Comparison of ENCODE assay signal across 20 mouse cellular contexts in genomic region chr4:141068655-141069054, GRCm38 (mm10). TPM values are rescaled to one million over a fixed set of nuclear protein-coding genes. Genes with fewer than 3 reads are reported as not detected.
DNase-seq lines count a peak whose midpoint lies in the region; ATAC-seq and TF ChIP-seq lines count a peak whose summit lies in the region.
"Had no signal": no experiment of that assay in that cellular context is flagged by ENCODE, and none has a peak within 500 bp of the region (broad histone marks: within the 10 kb centered on the region; RNA-seq: fewer than 3 reads in every experiment).

No protein-coding gene starts in this region.

- DNase-seq in heart, postnatal 36 days = no peak
- DNase-seq in c-Kit-positive CD71-positive TER-119-negative erythroid progenitor cells, embryonic 14.5 days (ENCODE audit: low read depth) = peak; percentile 45
- peak; percentile 40 for DNase-seq in liver, postnatal 0 days
- DNase-seq in layer of hippocampus, adult 9-11 months = no peak
- DNase-seq: heart, adult 2 months; heart, postnatal 14 days; kidney, adult 9 months; kidney, postnatal 4 days; left cerebral cortex, postnatal 4 days; lung, adult 18-20 months; lung, postnatal 4 days; right cerebral cortex, postnatal 25 days had no signal

- ATAC-seq in heart, embryonic 13.5 days (ENCODE audit: extremely low read depth, insufficient number of reproducible peaks, low FRiP score, low TSS enrichment) = no peak
- peak; percentile 39; the same call in 1 of the 2 replicates for ATAC-seq in erythroid progenitor cell, adult 5-6 weeks (replicated peaks; ENCODE audit: low FRiP score, poor library complexity, severe bottlenecking)
- ATAC-seq in liver, postnatal 0 days = peak; percentile 67
- no peak for ATAC-seq in kidney, embryonic 14.5 days (ENCODE audit: low FRiP score, low TSS enrichment)
- ATAC-seq: hindbrain, postnatal 0 days had no signal

- H3K4me1 ChIP-seq in heart, embryonic 13.5 days = peaks cover 53% of the 10 kb centered on the region
- H3K4me1 ChIP-seq in liver, postnatal 0 days (ENCODE audit: insufficient read depth) = peaks cover 17% of the 10 kb centered on the region
- no peaks in the 10 kb centered on the region for H3K4me1 ChIP-seq in kidney, embryonic 14.5 days (ENCODE audit: control insufficient read depth, insufficient read depth, low read length)
- H3K4me1 ChIP-seq: embryonic facial prominence, embryonic 12.5 days; midbrain, embryonic 12.5 days had no signal

- H3K27ac ChIP-seq in heart, embryonic 13.5 days (replicated peaks) = peak overlapping the region; percentile 24; the same call in 1 of the 2 replicates
- 0 out of 2 replicates have a peak overlapping the region, but pooled peaks have one; percentile 29 for H3K27ac ChIP-seq in liver, postnatal 0 days (ENCODE audit: low read depth)
- no peak overlapping the region for H3K27ac ChIP-seq in kidney, embryonic 14.5 days (ENCODE audit: low read depth, low read length)
- H3K27ac ChIP-seq: embryonic facial prominence, embryonic 12.5 days; heart, adult 2 months; hindbrain, postnatal 0 days; midbrain, embryonic 12.5 days; neural tube, embryonic 13.5 days had no signal

- no peak overlapping the region for H3K4me2 ChIP-seq in heart, embryonic 13.5 days
- no peak overlapping the region for H3K4me2 ChIP-seq in liver, postnatal 0 days (ENCODE audit: low read depth, low read length)
- no peak overlapping the region for H3K4me2 ChIP-seq in kidney, embryonic 14.5 days (replicated peaks; ENCODE audit: low read depth, low read length)
- H3K4me2 ChIP-seq: embryonic facial prominence, embryonic 12.5 days; midbrain, embryonic 12.5 days; neural tube, embryonic 13.5 days had no signal

- peak; percentile 86 for TF ChIP-seq EP300 in liver, postnatal 0 days (IDR thresholded peaks at IDR 0.05; ENCODE audit: low read depth)

- peaks cover 83% of the 10 kb centered on the region for H3K36me3 ChIP-seq in heart, embryonic 13.5 days
- peaks cover 77% of the 10 kb centered on the region for H3K36me3 ChIP-seq in liver, postnatal 0 days (replicated peaks; ENCODE audit: insufficient read depth, low read length)
- peaks cover 78% of the 10 kb centered on the region for H3K36me3 ChIP-seq in kidney, embryonic 14.5 days (ENCODE audit: control insufficient read depth, insufficient read depth, low read length)

- 40% methylated on average over 8 of the region's 8 CpGs for WGBS in heart, embryonic 13.5 days
- 56% methylated on average over 8 of the region's 8 CpGs for WGBS in liver, postnatal 0 days (ENCODE audit: insufficient replicate concordance)
- WGBS in kidney, embryonic 14.5 days = 92% methylated on average over 8 of the region's 8 CpGs

- H3K9ac ChIP-seq in heart, embryonic 13.5 days = peak overlapping the region; percentile 40; the same call in 1 of the 2 replicates
- H3K9ac ChIP-seq in liver, postnatal 0 days (replicated peaks) = no peak overlapping the region
- H3K9ac ChIP-seq in kidney, embryonic 14.5 days (ENCODE audit: low read depth, low read length) = no peak overlapping the region
- H3K9ac ChIP-seq: embryonic facial prominence, embryonic 12.5 days; midbrain, embryonic 12.5 days; neural tube, embryonic 13.5 days had no signal

- intact Hi-C loops in heart, postnatal 36 days (cut with DNase I) = no loop called here

- H3K27me3 ChIP-seq in heart, embryonic 13.5 days (replicated peaks) = no peaks in the 10 kb centered on the region
- no peaks in the 10 kb centered on the region for H3K27me3 ChIP-seq in liver, postnatal 0 days (ENCODE audit: insufficient read depth, low read length)
- no peaks in the 10 kb centered on the region for H3K27me3 ChIP-seq in kidney, embryonic 14.5 days (ENCODE audit: control insufficient read depth, insufficient read depth, low read length)
- H3K27me3 ChIP-seq: embryonic facial prominence, embryonic 12.5 days; midbrain, embryonic 12.5 days; neural tube, embryonic 13.5 days had no signal

- H3K4me3 ChIP-seq in heart, embryonic 13.5 days = no peak overlapping the region
- H3K4me3 ChIP-seq in liver, postnatal 0 days (ENCODE audit: low read depth, low read length) = no peak overlapping the region
- no peak overlapping the region for H3K4me3 ChIP-seq in kidney, embryonic 14.5 days (ENCODE audit: low read length)
- H3K4me3 ChIP-seq: embryonic facial prominence, embryonic 12.5 days; heart, adult 2 months; midbrain, embryonic 12.5 days; neural tube, embryonic 13.5 days had no signal

- TF ChIP-seq CTCF in liver, postnatal 0 days (IDR thresholded peaks at IDR 0.05; ENCODE audit: low read depth) = no peak

- H3K9me3 ChIP-seq in heart, embryonic 13.5 days = no peaks in the 10 kb centered on the region
- H3K9me3 ChIP-seq in liver, postnatal 0 days (ENCODE audit: low read length) = no peaks in the 10 kb centered on the region
- H3K9me3 ChIP-seq in kidney, embryonic 14.5 days (ENCODE audit: control insufficient read depth, low read length) = no peaks in the 10 kb centered on the region
- H3K9me3 ChIP-seq: embryonic facial prominence, embryonic 12.5 days; midbrain, embryonic 12.5 days; neural tube, embryonic 13.5 days had no signal

RNA-seq across cellular contexts. Expression of gene Crocc, which starts 8.3 kb away (rescaled TPM):
- polyA plus RNA-seq in heart, embryonic 13.5 days (2015; fragmentation: Nextera tagmentation; extraction: Ambion mirVana) = 3.4 and 3.5 TPM in 2 replicates
- 1 to 10 TPM; 4.3 to 5.5 TPM for total RNA-seq in heart, postnatal 36 days (2021)
- 0.36 TPM in 1 of 2 replicates, not detected in the other for total RNA-seq in erythroid progenitor cell, adult 5-6 weeks (2015; ENCODE audit: low replicate concordance)
- total RNA-seq in erythroid progenitor cell, adult 5-6 weeks (2017; ENCODE audit: low replicate concordance) = 1.4 TPM in 1 of 2 replicates, not detected in the other
- polyA plus RNA-seq in liver, postnatal 0 days (2015; fragmentation: Nextera tagmentation; extraction: Ambion mirVana) = 0.32 and 0.47 TPM in 2 replicates
- polyA plus RNA-seq in kidney, embryonic 14.5 days (2014; fragmentation: Nextera tagmentation; extraction: Ambion mirVana) = 10.3 and 13.2 TPM in 2 replicates

RNA-seq across cellular contexts. Expression of gene Necap2, which starts 9.5 kb away (rescaled TPM):
- 39.7 and 43.7 TPM in 2 replicates for polyA plus RNA-seq in heart, embryonic 13.5 days (2015; fragmentation: Nextera tagmentation; extraction: Ambion mirVana)
- total RNA-seq in heart, postnatal 36 days (2021) = 10 to 100 TPM; 17.2 to 18.1 TPM
- total RNA-seq in erythroid progenitor cell, adult 5-6 weeks (2015; ENCODE audit: low replicate concordance) = 51.1 and 67.4 TPM in 2 replicates
- 45.2 and 108 TPM in 2 replicates for total RNA-seq in erythroid progenitor cell, adult 5-6 weeks (2017; ENCODE audit: low replicate concordance)
- 47.1 and 53.0 TPM in 2 replicates for polyA plus RNA-seq in liver, postnatal 0 days (2015; fragmentation: Nextera tagmentation; extraction: Ambion mirVana)
- 64.4 and 79.8 TPM in 2 replicates for polyA plus RNA-seq in kidney, embryonic 14.5 days (2014; fragmentation: Nextera tagmentation; extraction: Ambion mirVana)

RNA-seq across cellular contexts. Expression of gene Spata21, which starts 19.5 kb away (rescaled TPM):
- not detected in 2 replicates for polyA plus RNA-seq in heart, embryonic 13.5 days (2015; fragmentation: Nextera tagmentation; extraction: Ambion mirVana)
- not detected for total RNA-seq in heart, postnatal 36 days (2021)
- not detected in 2 replicates for total RNA-seq in erythroid progenitor cell, adult 5-6 weeks (2015; ENCODE audit: low replicate concordance)
- not detected in 2 replicates for total RNA-seq in erythroid progenitor cell, adult 5-6 weeks (2017; ENCODE audit: low replicate concordance)
- not detected in 2 replicates for polyA plus RNA-seq in liver, postnatal 0 days (2015; fragmentation: Nextera tagmentation; extraction: Ambion mirVana)
- 0.27 and 0.95 TPM in 2 replicates for polyA plus RNA-seq in kidney, embryonic 14.5 days (2014; fragmentation: Nextera tagmentation; extraction: Ambion mirVana)
- total RNA-seq: gastrocnemius, adult 8-10 months; heart, adult 2 months; heart, postnatal 14 days had no signal
- polyA plus RNA-seq: neural tube, embryonic 13.5 days had no signal

RNA-seq across cellular contexts. Expression of gene Mfap2, which starts 58.4 kb away (rescaled TPM):
- polyA plus RNA-seq in heart, embryonic 13.5 days (2015; fragmentation: Nextera tagmentation; extraction: Ambion mirVana) = 273 and 299 TPM in 2 replicates
- total RNA-seq in heart, postnatal 36 days (2021) = 1 to 10 TPM; 4.0 to 4.3 TPM
- total RNA-seq in erythroid progenitor cell, adult 5-6 weeks (2015; ENCODE audit: low replicate concordance) = not detected in 2 replicates
- total RNA-seq in erythroid progenitor cell, adult 5-6 weeks (2017; ENCODE audit: low replicate concordance) = not detected in 2 replicates
- 14.1 and 14.6 TPM in 2 replicates for polyA plus RNA-seq in liver, postnatal 0 days (2015; fragmentation: Nextera tagmentation; extraction: Ambion mirVana)
- 412 and 476 TPM in 2 replicates for polyA plus RNA-seq in kidney, embryonic 14.5 days (2014; fragmentation: Nextera tagmentation; extraction: Ambion mirVana)

Comparison
In these comparisons a context has a peak if more than half of its experiments do, and no peak if none do; other contexts are left out.
1. ATAC-seq: peak in erythroid progenitor cell, adult 5-6 weeks (single experiment) and liver, postnatal 0 days (single experiment); none in heart, embryonic 13.5 days (single experiment) and kidney, embryonic 14.5 days (single experiment).
2. DNase-seq: peak in c-Kit-positive CD71-positive TER-119-negative erythroid progenitor cells, embryonic 14.5 days (single experiment) and liver, postnatal 0 days (single experiment); none in heart, postnatal 36 days (0 of 2) and layer of hippocampus, adult 9-11 months (single experiment).